Mouse (Mus musculus) MEL (cell line): ENCODE results near the gene Tmem190. TPM values are rescaled to one million over a fixed set of nuclear protein-coding genes. Genes with fewer than 3 reads are reported as not detected.

ENCODE experiments used
- DNase-seq: peaks from one replicate; pipeline ENCODE4 v3.0.0; 2011; ENCODE audit warnings: low read depth, low spot score
- H3K27ac ChIP-seq: 2 replicates; pipeline ENCODE4 v1.5.1; 2012; ENCODE audit warnings: low read depth, mild to moderate bottlenecking, control low read depth, low read length, moderate library complexity; ENCODE audit not compliant: control insufficient read depth
- H3K27me3 ChIP-seq, 2 experiments: fragments of 150-350 bp in 1 of 2; sonication (generic) in 1 of 2; 2 replicates each; pipeline ENCODE4 v1.6.1; 2012; ENCODE audit warnings: low read length in 2 of 2, mild to moderate bottlenecking in 2 of 2, improper control_type of control experiment in 1 of 2, moderate library complexity in 1 of 2; ENCODE audit not compliant: insufficient read depth in 2 of 2, control insufficient read depth in 1 of 2
- H3K36me3 ChIP-seq, 2 experiments: 2 replicates each; pipeline ENCODE4 v1.6.1; 2012 to 2014; ENCODE audit warnings: low read length in 2 of 2, improper control_type of control experiment in 1 of 2, inconsistent platforms in 1 of 2, mild to moderate bottlenecking in 1 of 2; ENCODE audit not compliant: insufficient read depth in 2 of 2, control insufficient read depth in 1 of 2
- H3K4me1 ChIP-seq, 2 experiments: fragments of 150-350 bp in 1 of 2; sonication (generic) in 1 of 2; 2 replicates each; pipeline ENCODE4 v1.6.1; 2012; ENCODE audit warnings: low read length in 2 of 2, improper control_type of control experiment in 1 of 2, mild to moderate bottlenecking in 1 of 2; ENCODE audit not compliant: insufficient read depth in 2 of 2, control insufficient read depth in 1 of 2
- H3K4me3 ChIP-seq, 2 experiments: fragments of 150-350 bp in 1 of 2; sonication (generic) in 1 of 2; 2 replicates each; pipeline ENCODE4 v1.5.1; 2012; ENCODE audit warnings: low read depth in 2 of 2, low read length in 2 of 2, mild to moderate bottlenecking in 2 of 2, moderate library complexity in 2 of 2, control low read depth in 1 of 2, improper control_type of control experiment in 1 of 2; ENCODE audit not compliant: control insufficient read depth in 1 of 2, insufficient read depth in 1 of 2
- H3K79me2 ChIP-seq: 2 replicates; pipeline ENCODE4 v1.6.1; 2012; ENCODE audit warnings: mild to moderate bottlenecking, low read length, moderate library complexity; ENCODE audit not compliant: control insufficient read depth, poor library complexity, insufficient read depth
- H3K9ac ChIP-seq: 2 replicates; pipeline ENCODE4 v1.6.1; 2012; ENCODE audit warnings: low read depth, mild to moderate bottlenecking, control low read depth, low read length, moderate library complexity; ENCODE audit not compliant: control insufficient read depth, poor library complexity, severe bottlenecking
- H3K9me3 ChIP-seq: fragments of 150-350 bp; sonication (generic); replicated peaks from 2 replicates; pipeline ENCODE4 v1.6.1; 2012; ENCODE audit warnings: mild to moderate bottlenecking, low read length, improper control_type of control experiment, moderate library complexity; ENCODE audit not compliant: insufficient read depth
- BHLHE40 ChIP-seq: IDR thresholded peaks from 2 replicates; pipeline ENCODE4 v1.6.1; 2012; ENCODE audit warnings: low read depth, mild to moderate bottlenecking, inconsistent platforms, low read length, improper control_type of control experiment, borderline replicate concordance
- CHD1 ChIP-seq: IDR thresholded peaks from 2 replicates; pipeline ENCODE4 v1.6.1; 2012; ENCODE audit warnings: low read depth, mild to moderate bottlenecking, inconsistent platforms, low read length, improper control_type of control experiment
- CHD2 ChIP-seq: IDR thresholded peaks from 2 replicates; pipeline ENCODE4 v1.6.1; 2011; ENCODE audit warnings: low read length, improper control_type of control experiment
- CTCF ChIP-seq, 3 experiments: IDR thresholded peaks in 2 of 3; conservative IDR thresholded peaks in 1 of 3; 2 replicates each; pipeline ENCODE4 v1.5.1; 2011 to 2012; ENCODE audit warnings: low read length in 3 of 3, low read depth in 2 of 3, mild to moderate bottlenecking in 2 of 3, improper control_type of control experiment in 1 of 3, inconsistent platforms in 1 of 3, mixed read lengths in 1 of 3, moderate library complexity in 1 of 3; ENCODE audit not compliant: control insufficient read depth in 1 of 3, insufficient read depth in 1 of 3, poor library complexity in 1 of 3, severe bottlenecking in 1 of 3
- E2F4 ChIP-seq: IDR thresholded peaks from 2 replicates; pipeline ENCODE4 v1.6.1; 2011; ENCODE audit warnings: low read depth, low read length, improper control_type of control experiment, borderline replicate concordance
- ELF1 ChIP-seq: IDR thresholded peaks from 2 replicates; pipeline ENCODE4 v1.6.1; 2014; ENCODE audit warnings: low read depth, mild to moderate bottlenecking, inconsistent platforms, low read length, improper control_type of control experiment, moderate library complexity
- EP300 ChIP-seq, 2 experiments: IDR thresholded peaks; 2 replicates each; pipeline ENCODE4 v1.6.1; 2011; ENCODE audit warnings: improper control_type of control experiment in 2 of 2, low read length in 2 of 2, low read depth in 1 of 2, mild to moderate bottlenecking in 1 of 2
- ETS1 ChIP-seq: IDR thresholded peaks from 2 replicates; pipeline ENCODE4 v1.6.1; 2012; ENCODE audit warnings: low read depth, mild to moderate bottlenecking, inconsistent platforms, low read length, improper control_type of control experiment, moderate library complexity
- GABPA ChIP-seq: IDR thresholded peaks from 2 replicates; pipeline ENCODE4 v1.6.1; 2012; ENCODE audit warnings: low read depth, mild to moderate bottlenecking, inconsistent platforms, low read length, improper control_type of control experiment, moderate library complexity
- GATA1 ChIP-seq: IDR thresholded peaks from 2 replicates; pipeline ENCODE4 v1.6.1; 2011; ENCODE audit warnings: low read depth, low read length, improper control_type of control experiment
- HCFC1 ChIP-seq: IDR thresholded peaks from 2 replicates; pipeline ENCODE4 v1.6.1; 2012; ENCODE audit warnings: low read depth, mild to moderate bottlenecking, inconsistent platforms, low read length, improper control_type of control experiment, moderate library complexity
- JUND ChIP-seq: IDR thresholded peaks from 2 replicates; pipeline ENCODE4 v1.6.1; 2011; ENCODE audit warnings: low read depth, mild to moderate bottlenecking, improper control_type of control experiment, low read length
- MAX ChIP-seq: IDR thresholded peaks from 2 replicates; pipeline ENCODE4 v1.6.1; 2011; ENCODE audit warnings: low read length, improper control_type of control experiment
- MAZ ChIP-seq: IDR thresholded peaks from 2 replicates; pipeline ENCODE4 v1.6.1; 2012; ENCODE audit warnings: low read depth, mild to moderate bottlenecking, inconsistent platforms, low read length, improper control_type of control experiment
- MEF2A ChIP-seq: IDR thresholded peaks from 2 replicates; pipeline ENCODE4 v1.6.1; 2014; ENCODE audit warnings: low read depth, mild to moderate bottlenecking, inconsistent platforms, low read length, improper control_type of control experiment; ENCODE audit not compliant: poor library complexity, insufficient replicate concordance, severe bottlenecking; ENCODE audit errors: extremely low read depth
- MYB ChIP-seq: IDR thresholded peaks from 2 replicates; pipeline ENCODE4 v1.6.1; 2011; ENCODE audit warnings: mild to moderate bottlenecking, low read depth, low read length, improper control_type of control experiment
- NELFE ChIP-seq: IDR thresholded peaks from 2 replicates; pipeline ENCODE4 v1.6.1; 2011; ENCODE audit warnings: low read depth, low read length, improper control_type of control experiment
- POLR2A ChIP-seq, 2 experiments: IDR thresholded peaks; 2 replicates each; pipeline ENCODE4 v1.6.1; 2011 to 2012; ENCODE audit warnings: low read length in 2 of 2, mild to moderate bottlenecking in 2 of 2, control low read depth in 1 of 2, improper control_type of control experiment in 1 of 2, low read depth in 1 of 2, moderate library complexity in 1 of 2; ENCODE audit not compliant: control insufficient read depth in 1 of 2, insufficient read depth in 1 of 2, poor library complexity in 1 of 2
- POLR2AphosphoS2 ChIP-seq: IDR thresholded peaks from 2 replicates; pipeline ENCODE4 v1.6.1; 2011; ENCODE audit warnings: low read length, improper control_type of control experiment
- POLR2AphosphoS5 ChIP-seq: IDR thresholded peaks from 2 replicates; pipeline ENCODE4 v1.6.1; 2012; ENCODE audit warnings: low read depth, borderline replicate concordance, mild to moderate bottlenecking, inconsistent platforms, low read length, moderate library complexity, mixed read lengths
- RAD21 ChIP-seq: IDR thresholded peaks from 2 replicates; pipeline ENCODE4 v1.6.1; 2011; ENCODE audit warnings: mild to moderate bottlenecking, low read depth, low read length, improper control_type of control experiment
- RCOR1 ChIP-seq: IDR thresholded peaks from 2 replicates; pipeline ENCODE4 v1.6.1; 2012; ENCODE audit warnings: low read depth, mild to moderate bottlenecking, inconsistent platforms, low read length, improper control_type of control experiment
- SIN3A ChIP-seq: IDR thresholded peaks from 2 replicates; pipeline ENCODE4 v1.6.1; 2012; ENCODE audit warnings: low read length, improper control_type of control experiment, inconsistent platforms
- TAL1 ChIP-seq: IDR thresholded peaks from 2 replicates; pipeline ENCODE4 v1.6.1; 2012; ENCODE audit warnings: mild to moderate bottlenecking, inconsistent platforms, low read length, moderate library complexity, mixed read lengths
- UBTF ChIP-seq: IDR thresholded peaks from 2 replicates; pipeline ENCODE4 v1.6.1; 2012; ENCODE audit warnings: low read depth, mild to moderate bottlenecking, inconsistent platforms, low read length, improper control_type of control experiment, moderate library complexity, borderline replicate concordance; ENCODE audit not compliant: insufficient read depth
- USF2 ChIP-seq, 2 experiments: IDR thresholded peaks; 2 replicates each; pipeline ENCODE4 v1.6.1; 2011 to 2012; ENCODE audit warnings: improper control_type of control experiment in 2 of 2, low read length in 2 of 2, borderline replicate concordance in 1 of 2, inconsistent platforms in 1 of 2, low read depth in 1 of 2, mild to moderate bottlenecking in 1 of 2; ENCODE audit not compliant: insufficient read depth in 1 of 2
- ZC3H11A ChIP-seq: IDR thresholded peaks from 2 replicates; pipeline ENCODE4 v1.6.1; 2012; ENCODE audit warnings: low read depth, mild to moderate bottlenecking, inconsistent platforms, low read length, improper control_type of control experiment
- ZKSCAN1 ChIP-seq: IDR thresholded peaks from 2 replicates; pipeline ENCODE4 v1.6.1; 2012; ENCODE audit warnings: low read depth, mild to moderate bottlenecking, inconsistent platforms, low read length, improper control_type of control experiment, moderate library complexity
- ZMIZ1 ChIP-seq: IDR thresholded peaks from 2 replicates; pipeline ENCODE4 v1.6.1; 2012; ENCODE audit warnings: low read depth, mild to moderate bottlenecking, inconsistent platforms, low read length, improper control_type of control experiment, moderate library complexity
- ZNF384 ChIP-seq: IDR thresholded peaks from 2 replicates; pipeline ENCODE4 v1.6.1; 2012; ENCODE audit warnings: low read depth, mild to moderate bottlenecking, inconsistent platforms, low read length, improper control_type of control experiment
- polyA plus RNA-seq, 2 experiments: library from polyadenylated mRNA; stranded (reverse) in 1 of 2; unstranded in 1 of 2; fragments of >175 nt in 1 of 2; fragments of >200 nt in 1 of 2; gene quantifications; 2 replicates each; pipeline versions ENCODE4 v1.2.1 to v1.2.4; 2012; ENCODE audit warnings: low replicate concordance in 2 of 2, low read depth in 1 of 2; ENCODE audit not compliant: insufficient read length in 2 of 2, insufficient read depth in 1 of 2, missing spikeins in 1 of 2
- total RNA-seq: library from RNA; depleted of rRNA; stranded (reverse); fragments of 300-350 nt; gene quantifications from 2 replicates; pipeline ENCODE4 v1.2.3, GENCODE M21; 2012

The Tmem190 gene
- total and polyA plus RNA-seq, 3 experiments, result 1.6 TPM; not detected in 2

- peak; percentile 98 for TF ChIP-seq MAX
- no peak for TF ChIP-seq ZC3H11A
- TF ChIP-seq ETS1, result no peak
- 0 out of 2 replicates have a peak, but pooled peaks have one; percentile 14 for TF ChIP-seq HCFC1
- no peak for TF ChIP-seq RAD21
- TF ChIP-seq MYB, result no peak
- peak; percentile 81; the same call in 1 of the 2 replicates for TF ChIP-seq POLR2AphosphoS5
- peak; percentile 34; the same call in 1 of the 2 replicates for TF ChIP-seq GATA1
- peak; percentile 90 for TF ChIP-seq SIN3A
- no peak for TF ChIP-seq MEF2A
- 0 out of 6 replicates have a peak, but pooled peaks of 1 of the 3 experiments have one; percentile 14 for TF ChIP-seq CTCF (IDR thresholded peaks at IDR 0.05 in 2 of 3, conservative IDR thresholded peaks at IDR 0.05 in 1 of 3; ENCODE audit: control insufficient read depth in 1 of 3, insufficient read depth in 1 of 3, low read depth in 2 of 3, low read length in 3 of 3, poor library complexity in 1 of 3, severe bottlenecking in 1 of 3)
- TF ChIP-seq TAL1, result no peak
- TF ChIP-seq ZKSCAN1, result no peak
- TF ChIP-seq GABPA, result no peak
- TF ChIP-seq ZNF384, result no peak
- no peak for TF ChIP-seq CHD2
- no peak for TF ChIP-seq USF2 (IDR thresholded peaks at IDR 0.05; ENCODE audit: borderline replicate concordance in 1 of 2, insufficient read depth in 1 of 2, low read depth in 1 of 2, low read length in 2 of 2)
- TF ChIP-seq JUND, result no peak
- TF ChIP-seq POLR2A (IDR thresholded peaks at IDR 0.05; ENCODE audit: control insufficient read depth in 1 of 2, insufficient read depth in 1 of 2, low read depth in 1 of 2, low read length in 2 of 2, poor library complexity in 1 of 2), result peak; percentile 75 to 98
- TF ChIP-seq ELF1, result no peak
- no peak for TF ChIP-seq CHD1
Observed at GRCm38 (mm10) chr7:4788499-4789435, 6.0 kb downstream of the Tmem190 start (continued).

GRCm38 (mm10) chr7:4789436-4789935, 6.7 kb downstream of the Tmem190 start, which contains the start of gene Tmem238:
Gene Tmem238 (minus strand): TSS chr7:4789656.
- no peaks in the 10 kb centered on the region for H3K27me3 ChIP-seq
- H3K4me3 ChIP-seq, result peak within 1 kb of the TSS; percentile 72 to 83
- peaks cover 39% of the 10 kb centered on the region for H3K79me2 ChIP-seq
- peak within 1 kb of the TSS; percentile 93 for H3K9ac ChIP-seq
- peak within 1 kb of the TSS; percentile 68 for H3K27ac ChIP-seq
- H3K9me3 ChIP-seq, result no peaks in the 10 kb centered on the region
- H3K36me3 ChIP-seq, result peaks cover 2 to 16% of the 10 kb centered on the region in 2 experiments; a peak in 3 of 4 replicates
- peaks cover 2 to 17% of the 10 kb centered on the region in 2 experiments; a peak in 3 of 4 replicates for H3K4me1 ChIP-seq
- DNase-seq, result peak; percentile 61
- TF ChIP-seq MAZ, result 0 out of 2 replicates have a peak, but pooled peaks have one; percentile 45
- TF ChIP-seq RCOR1, result no peak
- no peak for TF ChIP-seq ZNF384
- no peak; a peak in 1 of 4 replicates for TF ChIP-seq POLR2A (IDR thresholded peaks at IDR 0.05; ENCODE audit: control insufficient read depth in 1 of 2, insufficient read depth in 1 of 2, low read depth in 1 of 2, low read length in 2 of 2, poor library complexity in 1 of 2)
- TF ChIP-seq BHLHE40, result no peak
- TF ChIP-seq MAX, result no peak; the same call in 1 of the 2 replicates
- no peak for TF ChIP-seq UBTF
- TF ChIP-seq ETS1, result 0 out of 2 replicates have a peak, but pooled peaks have one; percentile 23
- no peak; the same call in 1 of the 2 replicates for TF ChIP-seq NELFE
- TF ChIP-seq CTCF (IDR thresholded peaks at IDR 0.05 in 2 of 3, conservative IDR thresholded peaks at IDR 0.05 in 1 of 3; ENCODE audit: control insufficient read depth in 1 of 3, insufficient read depth in 1 of 3, low read depth in 2 of 3, low read length in 3 of 3, poor library complexity in 1 of 3, severe bottlenecking in 1 of 3), result no peak
- no peak; the same call in 1 of the 2 replicates for TF ChIP-seq ZMIZ1
- TF ChIP-seq EP300 (IDR thresholded peaks at IDR 0.05; ENCODE audit: low read depth in 1 of 2, low read length in 2 of 2), result no peak; a peak in 1 of 4 replicates
- TF ChIP-seq CHD2, result no peak
- no peak for TF ChIP-seq POLR2AphosphoS2
- peak; percentile 34 for TF ChIP-seq HCFC1
- TF ChIP-seq E2F4, result no peak
- TF ChIP-seq ELF1, result no peak
